Comparison of ENCODE assay signal across 8 mouse cellular contexts in the genomic region with DNA sequence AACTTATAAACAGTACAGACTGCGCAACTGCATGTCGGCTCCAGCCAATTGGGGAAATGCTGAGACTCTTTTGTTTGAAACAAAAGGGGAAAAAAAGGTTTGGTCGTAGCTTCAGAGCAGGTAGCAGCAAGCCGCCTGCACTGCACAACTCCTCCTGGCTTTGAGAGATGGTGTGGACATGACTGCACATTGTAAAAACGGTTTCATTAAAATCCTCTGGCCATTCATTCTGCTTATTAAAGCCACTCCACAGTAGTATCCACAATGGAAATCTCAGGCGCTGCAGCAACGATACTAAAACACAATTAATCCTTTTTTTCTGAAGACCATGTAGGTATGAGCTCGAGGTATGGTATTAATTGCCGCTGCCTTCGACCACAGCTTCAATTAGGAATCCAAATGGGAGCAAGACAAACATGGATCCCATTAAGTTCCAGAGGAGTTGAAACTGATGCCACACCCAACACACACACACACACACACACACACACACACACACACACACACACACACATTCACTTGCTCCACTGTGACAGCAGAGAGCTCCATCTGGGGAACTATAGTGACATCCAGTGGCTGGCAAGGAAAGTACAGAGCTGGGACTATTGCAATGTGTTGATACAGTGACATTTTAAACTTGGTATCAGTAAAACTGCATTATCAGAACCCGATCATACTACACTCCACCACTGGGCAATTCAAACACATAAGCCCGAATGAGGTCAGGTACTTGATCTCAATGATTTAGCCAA.
DNase-seq lines count a peak whose midpoint lies in the region; ATAC-seq and TF ChIP-seq lines count a peak whose summit lies in the region.

No protein-coding gene starts in this region.

- no peaks in the 10 kb centered on the region for H3K36me3 ChIP-seq in liver, embryonic 14.5 days (replicated peaks; ENCODE audit: control insufficient read depth, insufficient read depth, low read depth)
- H3K36me3 ChIP-seq in liver, embryonic 11.5 days (ENCODE audit: control insufficient read depth, insufficient read depth, low read length), result no peaks in the 10 kb centered on the region
- H3K36me3 ChIP-seq in embryonic facial prominence, embryonic 13.5 days, result no peaks in the 10 kb centered on the region
- no peaks in the 10 kb centered on the region for H3K36me3 ChIP-seq in hindbrain, embryonic 15.5 days
- no peaks in the 10 kb centered on the region for H3K36me3 ChIP-seq in midbrain, embryonic 16.5 days (ENCODE audit: control insufficient read depth, insufficient read depth, low read length)
- no peaks in the 10 kb centered on the region for H3K36me3 ChIP-seq in thymus, adult 2 months (ENCODE audit: control insufficient read depth, insufficient read depth, low read length)

- DNase-seq in liver, embryonic 14.5 days (ENCODE audit: low read depth in 3 of 3, low spot score in 3 of 3), result no peak
- no peak for DNase-seq in liver, embryonic 11.5 days (ENCODE audit: low spot score)
- peak; percentile 20 to 49 for DNase-seq in left cerebral cortex, postnatal 36 days (ENCODE audit: low spot score in 2 of 2)
- no peak for DNase-seq in thymus, adult 2 months

- peak; percentile 52 for TF ChIP-seq CTCF in liver, embryonic 14.5 days (IDR thresholded peaks at IDR 0.05; ENCODE audit: low read depth)
- no peak for TF ChIP-seq CTCF in thymus, adult 2 months (IDR thresholded peaks at IDR 0.05; ENCODE audit: borderline replicate concordance, control insufficient read depth, extremely low read depth, insufficient read depth, low read length, poor library complexity)

- H3K9ac ChIP-seq in liver, embryonic 14.5 days (replicated peaks), result no peak overlapping the region
- H3K9ac ChIP-seq in liver, embryonic 11.5 days (ENCODE audit: low read depth, low read length), result no peak overlapping the region
- H3K9ac ChIP-seq in embryonic facial prominence, embryonic 13.5 days, result no peak overlapping the region
- no peak overlapping the region for H3K9ac ChIP-seq in hindbrain, embryonic 15.5 days
- no peak overlapping the region for H3K9ac ChIP-seq in midbrain, embryonic 16.5 days (ENCODE audit: low read depth, low read length)

- intact Hi-C loops in left cerebral cortex, postnatal 36 days (cut with DNase I), result loop anchor here (10.0 kb wide), 1 partner anchor 1254 kb away; no protein-coding TSS in a partner anchor

- H3K27ac ChIP-seq in liver, embryonic 14.5 days, result no peak overlapping the region
- H3K27ac ChIP-seq in liver, embryonic 11.5 days (ENCODE audit: low read depth, low read length), result no peak overlapping the region
- no peak overlapping the region for H3K27ac ChIP-seq in embryonic facial prominence, embryonic 13.5 days
- no peak overlapping the region for H3K27ac ChIP-seq in hindbrain, embryonic 15.5 days (replicated peaks)
- H3K27ac ChIP-seq in midbrain, embryonic 16.5 days (ENCODE audit: low read length), result no peak overlapping the region
- H3K27ac ChIP-seq in thymus, adult 2 months (ENCODE audit: control insufficient read depth, insufficient read depth, low read length), result no peak overlapping the region

- H3K9me3 ChIP-seq in liver, embryonic 14.5 days (ENCODE audit: control insufficient read depth, low read length), result no peaks in the 10 kb centered on the region
- no peaks in the 10 kb centered on the region for H3K9me3 ChIP-seq in liver, embryonic 11.5 days (ENCODE audit: control insufficient read depth, low read length)
- no peaks in the 10 kb centered on the region for H3K9me3 ChIP-seq in embryonic facial prominence, embryonic 13.5 days
- H3K9me3 ChIP-seq in hindbrain, embryonic 15.5 days, result no peaks in the 10 kb centered on the region
- no peaks in the 10 kb centered on the region for H3K9me3 ChIP-seq in midbrain, embryonic 16.5 days (replicated peaks; ENCODE audit: control insufficient read depth, low read length, poor library complexity, severe bottlenecking)

- no peak for TF ChIP-seq POLR2A in thymus, adult 2 months (IDR thresholded peaks at IDR 0.05; ENCODE audit: control insufficient read depth, extremely low read depth, insufficient read depth, low read length, poor library complexity)

- no peaks in the 10 kb centered on the region for H3K4me1 ChIP-seq in liver, embryonic 14.5 days (replicated peaks; ENCODE audit: control insufficient read depth in 2 of 2, insufficient read depth in 2 of 2, low read length in 1 of 2)
- no peaks in the 10 kb centered on the region for H3K4me1 ChIP-seq in liver, embryonic 11.5 days (replicated peaks; ENCODE audit: control insufficient read depth, insufficient read depth, low read length)
- no peaks in the 10 kb centered on the region for H3K4me1 ChIP-seq in embryonic facial prominence, embryonic 13.5 days
- H3K4me1 ChIP-seq in hindbrain, embryonic 15.5 days (replicated peaks), result no peaks in the 10 kb centered on the region
- no peaks in the 10 kb centered on the region for H3K4me1 ChIP-seq in midbrain, embryonic 16.5 days (ENCODE audit: control insufficient read depth, insufficient read depth, low read length)
- no peaks in the 10 kb centered on the region for H3K4me1 ChIP-seq in thymus, adult 2 months (replicated peaks; ENCODE audit: control insufficient read depth, insufficient read depth, low read length)

- H3K4me3 ChIP-seq in liver, embryonic 14.5 days (ENCODE audit: insufficient read depth in 1 of 2, low read depth in 2 of 2, low read length in 2 of 2), result no peak overlapping the region
- H3K4me3 ChIP-seq in liver, embryonic 11.5 days (ENCODE audit: low read depth, low read length), result no peak overlapping the region
- H3K4me3 ChIP-seq in embryonic facial prominence, embryonic 13.5 days, result no peak overlapping the region
- H3K4me3 ChIP-seq in hindbrain, embryonic 15.5 days, result no peak overlapping the region
- no peak overlapping the region for H3K4me3 ChIP-seq in midbrain, embryonic 16.5 days (ENCODE audit: low read depth, low read length)
- H3K4me3 ChIP-seq in thymus, adult 2 months (ENCODE audit: control insufficient read depth, insufficient read depth, low read length), result no peak overlapping the region

- no peak overlapping the region for H3K4me2 ChIP-seq in liver, embryonic 14.5 days (ENCODE audit: low read depth)
- H3K4me2 ChIP-seq in liver, embryonic 11.5 days, result no peak overlapping the region
- peak overlapping the region; percentile 29 for H3K4me2 ChIP-seq in embryonic facial prominence, embryonic 13.5 days
- H3K4me2 ChIP-seq in hindbrain, embryonic 15.5 days, result no peak overlapping the region
- H3K4me2 ChIP-seq in midbrain, embryonic 16.5 days (ENCODE audit: low read length), result no peak overlapping the region

- no peaks in the 10 kb centered on the region for H3K27me3 ChIP-seq in liver, embryonic 14.5 days (ENCODE audit: control insufficient read depth, insufficient read depth, low read length)
- H3K27me3 ChIP-seq in liver, embryonic 11.5 days (replicated peaks; ENCODE audit: control insufficient read depth, insufficient read depth, low read length), result no peaks in the 10 kb centered on the region
- no peaks in the 10 kb centered on the region for H3K27me3 ChIP-seq in embryonic facial prominence, embryonic 13.5 days
- H3K27me3 ChIP-seq in hindbrain, embryonic 15.5 days, result no peaks in the 10 kb centered on the region
- no peaks in the 10 kb centered on the region for H3K27me3 ChIP-seq in midbrain, embryonic 16.5 days (ENCODE audit: control insufficient read depth, insufficient read depth, low read depth, low read length)
- no peaks in the 10 kb centered on the region for H3K27me3 ChIP-seq in thymus, adult 2 months (ENCODE audit: control insufficient read depth, insufficient read depth, low read length)

- no peak for TF ChIP-seq EP300 in liver, embryonic 14.5 days (IDR thresholded peaks at IDR 0.05; ENCODE audit: low read depth)

- WGBS in liver, embryonic 14.5 days (ENCODE audit: insufficient replicate concordance), result 63% methylated on average over 12 of the region's 12 CpGs
- WGBS in liver, embryonic 11.5 days, result 79% methylated on average over 12 of the region's 12 CpGs
- 53% methylated on average over 12 of the region's 12 CpGs for WGBS in embryonic facial prominence, embryonic 13.5 days
- 79% methylated on average over 12 of the region's 12 CpGs for WGBS in hindbrain, embryonic 15.5 days
- WGBS in midbrain, embryonic 16.5 days, result 76% methylated on average over 12 of the region's 12 CpGs
- 87% methylated on average over 12 of the region's 12 CpGs for WGBS in thymus, adult 2 months

- no peak for ATAC-seq in liver, embryonic 14.5 days (ENCODE audit: insufficient read depth)
- ATAC-seq in liver, embryonic 11.5 days (replicated peaks; ENCODE audit: low FRiP score), result no peak
- ATAC-seq in embryonic facial prominence, embryonic 13.5 days (ENCODE audit: insufficient number of reproducible peaks, insufficient read depth, low FRiP score, low TSS enrichment, low read depth), result 0 out of 2 replicates have a peak, but pooled peaks have one; percentile 43
- peak; percentile 88 for ATAC-seq in hindbrain, embryonic 15.5 days (ENCODE audit: low FRiP score, low read depth)
- ATAC-seq in midbrain, embryonic 16.5 days, result peak; percentile 81
- ATAC-seq in erythroid progenitor cell, adult 5-6 weeks (replicated peaks; ENCODE audit: low FRiP score, poor library complexity, severe bottlenecking), result no peak

Comparison
In these comparisons a context has a peak if more than half of its experiments do, and no peak if none do; other contexts are left out.
1. ATAC-seq: peak in embryonic facial prominence, embryonic 13.5 days (single experiment), hindbrain, embryonic 15.5 days (single experiment) and midbrain, embryonic 16.5 days (single experiment); none in liver, embryonic 14.5 days (single experiment), liver, embryonic 11.5 days (single experiment) and erythroid progenitor cell, adult 5-6 weeks (single experiment).
2. DNase-seq: peak in left cerebral cortex, postnatal 36 days (2 of 2); none in liver, embryonic 14.5 days (0 of 3), liver, embryonic 11.5 days (single experiment) and thymus, adult 2 months (single experiment).